Mouse (Mus musculus) neural tube, embryonic 13.5 days (tissue): ENCODE measurements around the gene Igdcc4. TPM values are rescaled to one million over a fixed set of nuclear protein-coding genes. Genes with fewer than 3 reads are reported as not detected.

ENCODE experiments used
- ATAC-seq: fragments of 200-750 bp; cut with Nextera tagmentation; 2 replicates; pipeline ENCODE4 v1.8.0; 2017; ENCODE audit warnings: low read depth, mild to moderate bottlenecking, moderate TSS enrichment, moderate library complexity
- H3K27ac ChIP-seq: fragments of 300-500 bp; sonication (generic); replicated peaks from 2 replicates; pipeline ENCODE4 v1.5.1; 2015; ENCODE audit warnings: moderate library complexity, mild to moderate bottlenecking, inconsistent platforms
- H3K27me3 ChIP-seq: fragments of 300-500 bp; sonication (generic); 2 replicates; pipeline ENCODE4 v1.6.1; 2015; ENCODE audit warnings: mild to moderate bottlenecking, inconsistent platforms
- H3K36me3 ChIP-seq: fragments of 300-500 bp; sonication (generic); 2 replicates; pipeline ENCODE4 v1.6.1; 2015; ENCODE audit warnings: mild to moderate bottlenecking, inconsistent platforms
- H3K4me1 ChIP-seq: fragments of 300-500 bp; sonication (generic); replicated peaks from 2 replicates; pipeline ENCODE4 v1.6.1; 2015; ENCODE audit warnings: inconsistent platforms
- H3K4me2 ChIP-seq: fragments of 300-500 bp; sonication (generic); 2 replicates; pipeline ENCODE4 v1.6.1; 2015; ENCODE audit warnings: inconsistent platforms, mild to moderate bottlenecking, moderate library complexity
- H3K4me3 ChIP-seq: fragments of 300-500 bp; sonication (generic); 2 replicates; pipeline ENCODE4 v1.5.1; 2015; ENCODE audit warnings: mild to moderate bottlenecking, inconsistent platforms
- H3K9ac ChIP-seq: fragments of 300-500 bp; sonication (generic); 2 replicates; pipeline ENCODE4 v1.6.1; 2015; ENCODE audit warnings: moderate library complexity, mild to moderate bottlenecking, inconsistent platforms
- H3K9me3 ChIP-seq: fragments of 300-500 bp; sonication (generic); 2 replicates; pipeline ENCODE4 v1.6.1; 2016; ENCODE audit warnings: inconsistent platforms
- WGBS: fragments of 180-500 bp; shearing (Covaris S2); methylation state at CpG from one replicate; pipeline ENCODE4 v1.1.7; 2015; 5-methylcytosine and 5-hydroxymethylcytosine counted together
- polyA plus RNA-seq: library from polyadenylated mRNA; unstranded; fragments of >200 nt; fragmentation: Nextera tagmentation; extraction: Ambion mirVana; gene quantifications from 2 replicates; pipeline ENCODE4 v1.2.1, GENCODE M21; 2015

The Igdcc4 gene
- polyA plus RNA-seq, 1 experiment from 2014 or later: 8.9 TPM

DNA sequence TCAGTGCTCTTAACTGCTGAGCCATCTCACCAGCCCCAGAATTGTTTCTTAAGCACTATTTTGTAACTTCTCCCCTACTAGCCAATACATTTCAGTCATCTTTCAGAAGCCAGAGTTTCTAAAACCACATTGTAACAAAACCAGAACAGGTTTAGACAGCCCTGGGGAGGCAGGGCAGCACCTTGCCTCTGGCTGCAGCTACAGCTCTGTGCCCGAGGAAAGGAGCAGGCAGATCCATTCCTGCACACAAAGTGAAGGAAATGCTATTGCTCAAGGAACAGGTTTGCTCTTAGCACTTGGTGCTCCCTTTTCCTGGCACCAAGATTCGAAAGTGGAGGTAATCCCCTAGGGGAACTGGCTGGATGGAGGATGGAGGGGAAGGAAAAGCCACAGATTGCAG is 16.2 kb downstream of the Igdcc4 start:
- no peak for ATAC-seq

GRCm38 (mm10) chr9:65120935-65121334 is 19.6 kb downstream of the Igdcc4 start:
- 8% methylated on average over 3 of the region's 3 CpGs for WGBS

More for the DNA sequence above, 16.2 kb downstream of the Igdcc4 start:
- H3K9me3 ChIP-seq: no peaks in the 10 kb centered on the region
- H3K27ac ChIP-seq: no peak overlapping the region
- H3K4me3 ChIP-seq: no peak overlapping the region
- peaks cover 12% of the 10 kb centered on the region for H3K27me3 ChIP-seq
- H3K36me3 ChIP-seq: peaks cover 27% of the 10 kb centered on the region
- WGBS: 68% methylated on average over 2 of the region's 2 CpGs
- H3K9ac ChIP-seq: no peak overlapping the region
- H3K4me2 ChIP-seq: no peak overlapping the region
- H3K4me1 ChIP-seq: 0 out of 2 replicates have a peak, but pooled peaks cover 3% of the 10 kb centered on the region

DNA sequence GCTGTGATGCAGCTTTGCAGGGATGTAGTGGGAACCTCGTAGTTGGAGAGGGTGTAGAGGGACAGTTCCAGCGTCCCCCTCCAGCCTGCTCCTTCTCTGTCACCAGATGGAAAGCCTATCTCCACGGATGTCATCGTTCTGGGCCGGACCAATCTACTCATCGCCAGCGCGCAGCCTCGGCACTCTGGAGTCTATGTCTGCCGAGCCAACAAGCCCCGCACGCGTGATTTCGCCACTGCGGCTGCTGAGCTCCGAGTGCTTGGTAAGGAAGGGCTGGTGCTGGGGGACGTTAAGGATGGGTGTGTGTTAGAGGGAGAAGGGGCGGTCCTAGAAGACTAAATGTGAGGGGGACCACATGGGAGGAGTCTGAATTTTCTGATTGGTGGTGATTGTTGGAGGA is 21.3 kb downstream of the Igdcc4 start:
- 12% methylated on average over 18 of the region's 18 CpGs for WGBS
- H3K27ac ChIP-seq: no peak overlapping the region
- peaks cover 21% of the 10 kb centered on the region for H3K36me3 ChIP-seq
- peak overlapping the region; percentile 43; the same call in 1 of the 2 replicates for H3K9ac ChIP-seq
- 0 out of 2 replicates have a peak overlapping the region, but pooled peaks have one; percentile 1 for H3K4me3 ChIP-seq
- peaks cover 33% of the 10 kb centered on the region for H3K27me3 ChIP-seq
- no peak for ATAC-seq
- H3K4me2 ChIP-seq: peak overlapping the region; percentile 28; the same call in 1 of the 2 replicates
- no peaks in the 10 kb centered on the region for H3K9me3 ChIP-seq
- peaks cover 16% of the 10 kb centered on the region for H3K4me1 ChIP-seq

More at GRCm38 (mm10) chr9:65120935-65121334, 19.6 kb downstream of the Igdcc4 start:
- peak; percentile 60; the same call in 1 of the 2 replicates for ATAC-seq
- Histone ChIP-seq H3K4me3 (no peak overlapping the region), H3K36me3 (peaks cover 20% of the 10 kb centered on the region), H3K4me1 (peaks cover 16% of the 10 kb centered on the region), H3K9ac (no peak overlapping the region), H3K4me2 (no peak overlapping the region), H3K27ac (no peak overlapping the region), H3K9me3 (no peaks in the 10 kb centered on the region), H3K27me3 (peaks cover 33% of the 10 kb centered on the region)

DNA sequence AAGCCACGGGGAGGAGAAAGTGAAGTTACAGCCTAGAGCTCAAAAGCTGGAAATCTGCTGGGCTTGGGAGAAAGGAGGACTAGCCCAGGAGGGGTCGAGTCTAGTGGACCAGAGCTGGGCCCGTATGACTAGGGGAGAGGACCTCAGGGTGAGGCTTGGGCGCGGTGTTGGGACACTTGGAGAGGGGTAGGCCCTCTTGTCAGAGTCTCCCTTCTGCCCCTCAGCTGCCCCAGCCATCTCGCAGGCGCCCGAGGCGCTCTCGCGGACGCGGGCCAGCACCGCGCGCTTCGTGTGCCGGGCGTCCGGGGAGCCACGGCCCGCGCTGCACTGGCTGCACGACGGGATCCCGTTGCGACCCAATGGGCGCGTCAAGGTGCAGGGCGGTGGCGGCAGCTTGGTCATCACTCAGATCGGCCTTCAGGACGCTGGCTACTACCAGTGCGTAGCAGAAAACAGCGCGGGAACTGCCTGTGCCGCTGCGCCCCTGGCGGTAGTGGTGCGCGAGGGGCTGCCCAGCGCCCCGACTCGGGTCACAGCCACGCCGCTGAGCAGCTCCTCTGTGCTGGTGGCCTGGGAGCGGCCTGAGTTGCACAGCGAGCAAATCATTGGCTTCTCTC is 22.4 kb downstream of the Igdcc4 start:
- Histone ChIP-seq H3K4me3 (peak overlapping the region; percentile 42), H3K4me2 (peak overlapping the region; percentile 78), H3K27ac (no peak overlapping the region), H3K9ac (peak overlapping the region; percentile 73), H3K4me1 (peaks cover 23% of the 10 kb centered on the region), H3K27me3 (peaks cover 33% of the 10 kb centered on the region), H3K36me3 (peaks cover 15% of the 10 kb centered on the region; the same call in 1 of the 2 replicates), H3K9me3 (no peaks in the 10 kb centered on the region)
- ATAC-seq: peak; percentile 27; the same call in 1 of the 2 replicates
- 2% methylated on average over 48 of the region's 48 CpGs for WGBS

DNA sequence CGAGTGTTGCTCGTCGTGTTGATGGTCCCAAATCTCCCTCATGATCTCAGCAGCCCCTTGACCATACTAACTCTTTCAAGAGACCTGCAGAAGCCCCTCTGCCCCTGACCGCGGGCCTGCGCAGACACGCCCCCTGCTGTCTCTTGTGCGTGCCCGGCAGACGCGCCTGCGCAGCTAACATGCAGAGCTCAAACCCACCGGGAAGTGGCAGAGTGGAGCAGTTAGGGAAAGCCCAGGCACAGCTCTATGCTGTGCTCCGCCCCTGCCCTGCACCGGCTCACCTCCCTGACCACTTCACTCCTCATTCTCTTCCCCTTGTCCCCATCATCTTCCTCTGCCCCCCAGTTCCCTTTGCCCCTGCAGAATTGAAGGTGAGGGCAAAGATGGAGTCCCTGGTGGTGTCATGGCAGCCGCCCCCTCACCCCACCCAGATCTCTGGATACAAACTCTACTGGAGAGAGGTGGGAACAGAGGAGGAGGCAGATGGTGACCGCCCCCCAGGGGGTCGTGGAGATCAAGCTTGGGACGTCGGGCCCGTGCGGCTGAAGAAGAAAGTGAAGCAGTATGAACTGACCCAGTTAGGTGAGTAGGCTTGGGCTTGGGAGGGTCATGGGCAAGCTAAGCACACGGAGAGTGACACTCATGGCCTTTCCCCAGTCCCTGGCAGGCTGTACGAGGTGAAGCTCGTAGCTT is 27.0 kb downstream of the Igdcc4 start:
- H3K4me3 ChIP-seq: no peak overlapping the region
- H3K27ac ChIP-seq: no peak overlapping the region
- 10% methylated on average over 25 of the region's 25 CpGs for WGBS
- H3K9ac ChIP-seq: 0 out of 2 replicates have a peak overlapping the region, but pooled peaks have one; percentile 5
- ATAC-seq: no peak
- peak overlapping the region; percentile 34 for H3K4me2 ChIP-seq
- no peaks in the 10 kb centered on the region for H3K9me3 ChIP-seq
- H3K27me3 ChIP-seq: peaks cover 18% of the 10 kb centered on the region
- peaks cover 15% of the 10 kb centered on the region; the same call in 1 of the 2 replicates for H3K36me3 ChIP-seq
- H3K4me1 ChIP-seq: peaks cover 17% of the 10 kb centered on the region

GRCm38 (mm10) chr9:65131717-65132116 is 30.4 kb downstream of the Igdcc4 start:
- no peak overlapping the region for H3K27ac ChIP-seq
- 85% methylated on average over 5 of the region's 5 CpGs for WGBS
- H3K4me3 ChIP-seq: no peak overlapping the region
- peaks cover 14% of the 10 kb centered on the region for H3K4me1 ChIP-seq
- peaks cover 10% of the 10 kb centered on the region; the same call in 1 of the 2 replicates for H3K36me3 ChIP-seq
- ATAC-seq: no peak
- no peaks in the 10 kb centered on the region for H3K9me3 ChIP-seq
- no peak overlapping the region for H3K4me2 ChIP-seq
- H3K27me3 ChIP-seq: 0 out of 2 replicates have a peak, but pooled peaks cover 6% of the 10 kb centered on the region
- H3K9ac ChIP-seq: no peak overlapping the region

GRCm38 (mm10) chr9:65133739-65134138 is 32.5 kb downstream of the Igdcc4 start:
- WGBS: 2% methylated on average over 6 of the region's 10 CpGs

GRCm38 (mm10) chr9:65135126-65135525 is 33.8 kb downstream of the Igdcc4 start:
- Histone ChIP-seq H3K4me2 (no peak overlapping the region), H3K27ac (no peak overlapping the region), H3K36me3 (peaks cover 4% of the 10 kb centered on the region; the same call in 1 of the 2 replicates), H3K27me3 (0 out of 2 replicates have a peak, but pooled peaks cover 6% of the 10 kb centered on the region), H3K9ac (no peak overlapping the region), H3K4me3 (no peak overlapping the region), H3K9me3 (no peaks in the 10 kb centered on the region), H3K4me1 (peaks cover 11% of the 10 kb centered on the region)
- ATAC-seq: no peak
- 73% methylated on average over 4 of the region's 4 CpGs for WGBS

More at GRCm38 (mm10) chr9:65133739-65134138, 32.5 kb downstream of the Igdcc4 start:
- peaks cover 7% of the 10 kb centered on the region for H3K4me1 ChIP-seq
- H3K27me3 ChIP-seq: 0 out of 2 replicates have a peak, but pooled peaks cover 6% of the 10 kb centered on the region
- no peak overlapping the region for H3K9ac ChIP-seq
- H3K4me2 ChIP-seq: no peak overlapping the region
- H3K4me3 ChIP-seq: no peak overlapping the region
- no peak overlapping the region for H3K27ac ChIP-seq
- no peaks in the 10 kb centered on the region for H3K9me3 ChIP-seq
- ATAC-seq: peak; percentile 66
- peaks cover 4% of the 10 kb centered on the region; the same call in 1 of the 2 replicates for H3K36me3 ChIP-seq

- Histone ChIP-seq H3K27me3 (no peaks in the 10 kb centered on the region), H3K4me1 (peaks cover 46% of the 10 kb centered on the region), H3K4me3 (peak overlapping the region; percentile 90), H3K9ac (peak overlapping the region; percentile 92), H3K36me3 (peaks cover 20% of the 10 kb centered on the region), H3K27ac (peak overlapping the region; percentile 98), H3K9me3 (no peaks in the 10 kb centered on the region), H3K4me2 (peak overlapping the region; percentile 87)
- no peak for ATAC-seq
- WGBS: 3% methylated on average over 8 of the region's 8 CpGs
Observed at GRCm38 (mm10) chr9:65140491-65140890, 39.2 kb downstream of the Igdcc4 start.

DNA sequence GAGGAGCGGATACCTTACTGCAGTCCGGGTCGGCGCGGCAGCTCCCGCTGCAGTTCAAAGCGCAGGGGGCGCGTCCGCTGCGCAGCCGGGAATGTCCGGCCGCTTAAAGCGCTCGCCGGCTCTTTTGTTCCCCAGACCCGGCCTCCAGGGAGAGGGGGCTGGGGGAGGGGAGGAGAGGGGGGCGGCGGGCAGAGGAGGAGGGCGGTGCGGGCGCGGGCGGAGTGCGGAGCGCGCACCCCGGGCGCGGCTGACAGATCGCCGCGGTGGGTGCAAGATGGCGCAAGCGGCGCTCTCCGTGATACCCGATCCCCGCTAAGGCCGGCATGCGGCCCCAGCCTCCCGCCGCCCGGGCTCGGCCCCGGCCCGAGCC is 39.6 kb downstream of the Igdcc4 start, which contains the start of gene Igdcc3:
Igdcc3 (plus strand) TSS at position 254 of the 370 bp plus-strand sequence.
- Histone ChIP-seq H3K36me3 (peaks cover 20% of the 10 kb centered on the region), H3K9me3 (no peaks in the 10 kb centered on the region), H3K4me2 (peak within 1 kb of the TSS; percentile 87), H3K27me3 (no peaks in the 10 kb centered on the region), H3K4me1 (peaks cover 50% of the 10 kb centered on the region), H3K27ac (peak within 1 kb of the TSS; percentile 98), H3K9ac (peak within 1 kb of the TSS; percentile 92), H3K4me3 (peak within 1 kb of the TSS; percentile 90)
- peak; percentile 80 for ATAC-seq
- WGBS: 0% methylated on average over 39 of the region's 48 CpGs

- Histone ChIP-seq H3K27me3 (no peaks in the 10 kb centered on the region), H3K27ac (peak overlapping the region; percentile 98), H3K36me3 (peaks cover 21% of the 10 kb centered on the region), H3K9me3 (no peaks in the 10 kb centered on the region), H3K4me3 (peak overlapping the region; percentile 90), H3K4me1 (peaks cover 56% of the 10 kb centered on the region), H3K9ac (peak overlapping the region; percentile 92), H3K4me2 (peak overlapping the region; percentile 87)
- ATAC-seq: peak; percentile 75
- under 1% methylated on average over 68 of the region's 73 CpGs for WGBS
Observed at GRCm38 (mm10) chr9:65141306-65141975, 40.2 kb downstream of the Igdcc4 start.
